Mouse (Mus musculus) liver, embryonic 13.5 days (tissue): Measurements from ENCODE around the gene Ptprs. TPM values are rescaled to one million over a fixed set of nuclear protein-coding genes. Genes with fewer than 3 reads are reported as not detected.

Source experiments
- ATAC-seq: fragments of 200-750 bp; cut with Nextera tagmentation; 2 replicates; pipeline ENCODE4 v1.8.0; 2017; ENCODE audit warnings: low read depth, mild to moderate bottlenecking, moderate number of reproducible peaks, moderate library complexity
- DNase-seq: peaks from one replicate; pipeline ENCODE4 v3.0.0; 2022
- H3K27ac ChIP-seq: fragments of 300-500 bp; sonication (generic); 2 replicates; pipeline ENCODE4 v1.5.1; 2015; ENCODE audit warnings: moderate library complexity, mild to moderate bottlenecking, inconsistent platforms
- H3K27me3 ChIP-seq: fragments of 300-500 bp; sonication (generic); 2 replicates; pipeline ENCODE4 v1.6.1; 2015; ENCODE audit warnings: mild to moderate bottlenecking, inconsistent platforms
- H3K36me3 ChIP-seq: fragments of 300-500 bp; sonication (generic); 2 replicates; pipeline ENCODE4 v1.6.1; 2015; ENCODE audit warnings: mild to moderate bottlenecking, inconsistent platforms
- H3K4me1 ChIP-seq: fragments of 300-500 bp; sonication (generic); replicated peaks from 2 replicates; pipeline ENCODE4 v1.6.1; 2015; ENCODE audit warnings: inconsistent platforms
- H3K4me2 ChIP-seq: fragments of 300-500 bp; sonication (generic); 2 replicates; pipeline ENCODE4 v1.6.1; 2015; ENCODE audit warnings: inconsistent platforms, mild to moderate bottlenecking, moderate library complexity
- H3K4me3 ChIP-seq: fragments of 300-500 bp; sonication (generic); replicated peaks from 2 replicates; pipeline ENCODE4 v1.5.1; 2015; ENCODE audit warnings: mild to moderate bottlenecking, inconsistent platforms
- H3K9ac ChIP-seq: fragments of 300-500 bp; sonication (generic); 2 replicates; pipeline ENCODE4 v1.6.1; 2015; ENCODE audit warnings: mild to moderate bottlenecking, inconsistent platforms
- H3K9me3 ChIP-seq: fragments of 300-500 bp; sonication (generic); replicated peaks from 2 replicates; pipeline ENCODE4 v1.6.1; 2016; ENCODE audit warnings: inconsistent platforms
- WGBS: fragments of 180-500 bp; shearing (Covaris S2); methylation state at CpG from one replicate; pipeline ENCODE4 v1.1.7; 2015; ENCODE audit not compliant: insufficient replicate concordance; 5-methylcytosine and 5-hydroxymethylcytosine counted together
- polyA plus RNA-seq: library from polyadenylated mRNA; unstranded; fragments of >200 nt; fragmentation: Nextera tagmentation; extraction: Ambion mirVana; gene quantifications from 2 replicates; pipeline ENCODE4 v1.2.1, GENCODE M21; 2015

Ptprs gene
- polyA plus RNA-seq, 1 experiment from 2014 or later, result 6.2 TPM

- peaks cover 18% of the 10 kb centered on the region; the same call in 1 of the 2 replicates for H3K36me3 ChIP-seq
- no peak overlapping the region for H3K4me2 ChIP-seq
- H3K4me1 ChIP-seq, result peaks cover 16% of the 10 kb centered on the region
- no peak for DNase-seq
- H3K27ac ChIP-seq, result no peak overlapping the region
- 78% methylated on average over 14 of the region's 14 CpGs for WGBS
- H3K27me3 ChIP-seq, result no peaks in the 10 kb centered on the region
- no peak for ATAC-seq
- H3K4me3 ChIP-seq, result no peak overlapping the region
- H3K9ac ChIP-seq, result no peak overlapping the region
- no peaks in the 10 kb centered on the region for H3K9me3 ChIP-seq
Observed at GRCm38 (mm10) chr17:56445397-56445796, 30.9 kb downstream of the Ptprs start.

- Histone ChIP-seq H3K36me3 (peaks cover 16% of the 10 kb centered on the region; the same call in 1 of the 2 replicates), H3K27me3 (no peaks in the 10 kb centered on the region), H3K9ac (no peak overlapping the region), H3K9me3 (no peaks in the 10 kb centered on the region), H3K4me1 (peaks cover 16% of the 10 kb centered on the region), H3K27ac (no peak overlapping the region), H3K4me3 (no peak overlapping the region), H3K4me2 (no peak overlapping the region)
- ATAC-seq (no peak), DNase-seq (no peak)
- 66% methylated on average over 3 of the region's 3 CpGs for WGBS
Observed at GRCm38 (mm10) chr17:56444771-56445170, 31.5 kb downstream of the Ptprs start.

GRCm38 (mm10) chr17:56443341-56443795 is 32.9 kb downstream of the Ptprs start:
- DNase-seq, result no peak
- H3K27ac ChIP-seq, result peak overlapping the region; percentile 23; the same call in 1 of the 2 replicates

GRCm38 (mm10) chr17:56442316-56442715 is 34.0 kb downstream of the Ptprs start:
- no peak overlapping the region for H3K9ac ChIP-seq
- no peaks in the 10 kb centered on the region for H3K27me3 ChIP-seq
- ATAC-seq, result no peak
- no peak for DNase-seq
- no peak overlapping the region for H3K4me3 ChIP-seq
- peaks cover 13% of the 10 kb centered on the region for H3K36me3 ChIP-seq
- H3K27ac ChIP-seq, result no peak overlapping the region
- H3K4me1 ChIP-seq, result peaks cover 16% of the 10 kb centered on the region
- H3K9me3 ChIP-seq, result no peaks in the 10 kb centered on the region
- 65% methylated on average over 6 of the region's 6 CpGs for WGBS
- H3K4me2 ChIP-seq, result no peak overlapping the region

More at GRCm38 (mm10) chr17:56443341-56443795, 32.9 kb downstream of the Ptprs start:
- H3K4me1 ChIP-seq, result peaks cover 16% of the 10 kb centered on the region
- no peaks in the 10 kb centered on the region for H3K9me3 ChIP-seq
- no peak overlapping the region for H3K9ac ChIP-seq
- H3K27me3 ChIP-seq, result no peaks in the 10 kb centered on the region
- WGBS, result 28% methylated on average over 5 of the region's 5 CpGs
- ATAC-seq, result no peak
- H3K4me2 ChIP-seq, result no peak overlapping the region
- peaks cover 9% of the 10 kb centered on the region; the same call in 1 of the 2 replicates for H3K36me3 ChIP-seq
- H3K4me3 ChIP-seq, result no peak overlapping the region

GRCm38 (mm10) chr17:56439731-56440460 is 36.4 kb downstream of the Ptprs start:
- Histone ChIP-seq H3K27me3 (no peaks in the 10 kb centered on the region), H3K4me3 (no peak overlapping the region), H3K9ac (no peak overlapping the region), H3K27ac (no peak overlapping the region), H3K9me3 (no peaks in the 10 kb centered on the region; the same call in 1 of the 2 replicates), H3K4me2 (no peak overlapping the region), H3K4me1 (peaks cover 16% of the 10 kb centered on the region), H3K36me3 (peaks cover 31% of the 10 kb centered on the region)
- WGBS, result 69% methylated on average over 15 of the region's 15 CpGs
- no peak for ATAC-seq
- no peak for DNase-seq

GRCm38 (mm10) chr17:56431582-56431981 is 44.7 kb downstream of the Ptprs start:
- ATAC-seq (no peak), DNase-seq (no peak)
- Histone ChIP-seq H3K4me1 (no peaks in the 10 kb centered on the region; the same call in 1 of the 2 replicates), H3K9me3 (no peaks in the 10 kb centered on the region), H3K9ac (no peak overlapping the region), H3K4me2 (no peak overlapping the region), H3K27me3 (peaks cover 10% of the 10 kb centered on the region; the same call in 1 of the 2 replicates), H3K36me3 (peaks cover 23% of the 10 kb centered on the region), H3K4me3 (no peak overlapping the region), H3K27ac (no peak overlapping the region)
- 70% methylated on average over 3 of the region's 3 CpGs for WGBS

GRCm38 (mm10) chr17:56427857-56428256 is 48.4 kb downstream of the Ptprs start:
- WGBS, result 68% methylated on average over 28 of the region's 28 CpGs
- no peaks in the 10 kb centered on the region for H3K9me3 ChIP-seq
- peaks cover 39% of the 10 kb centered on the region for H3K27me3 ChIP-seq
- H3K36me3 ChIP-seq, result peaks cover 18% of the 10 kb centered on the region
- no peak for ATAC-seq
- no peak overlapping the region for H3K9ac ChIP-seq
- H3K4me2 ChIP-seq, result no peak overlapping the region
- no peak overlapping the region for H3K27ac ChIP-seq
- H3K4me1 ChIP-seq, result peaks cover 18% of the 10 kb centered on the region
- no peak overlapping the region for H3K4me3 ChIP-seq
- DNase-seq, result no peak

- peak overlapping the region; percentile 87 for H3K4me2 ChIP-seq
- H3K27me3 ChIP-seq, result peaks cover 39% of the 10 kb centered on the region
- H3K27ac ChIP-seq, result no peak overlapping the region
- H3K9ac ChIP-seq, result peak overlapping the region; percentile 61
- peaks cover 18% of the 10 kb centered on the region for H3K4me1 ChIP-seq
- peak overlapping the region; percentile 58 for H3K4me3 ChIP-seq
- WGBS, result 21% methylated on average over 3 of the region's 3 CpGs
- peaks cover 29% of the 10 kb centered on the region for H3K36me3 ChIP-seq
- DNase-seq, result no peak
- H3K9me3 ChIP-seq, result no peaks in the 10 kb centered on the region
- ATAC-seq, result no peak; the same call in 1 of the 2 replicates
Observed at GRCm38 (mm10) chr17:56425941-56426340, 50.3 kb downstream of the Ptprs start.

GRCm38 (mm10) chr17:56425584-56425914 is 50.7 kb downstream of the Ptprs start:
- H3K4me3 ChIP-seq, result peak overlapping the region; percentile 58
- no peaks in the 10 kb centered on the region for H3K9me3 ChIP-seq
- peaks cover 29% of the 10 kb centered on the region for H3K36me3 ChIP-seq
- peak; percentile 43 for DNase-seq
- no peak overlapping the region for H3K27ac ChIP-seq
- 1% methylated on average over 47 of the region's 47 CpGs for WGBS
- peaks cover 18% of the 10 kb centered on the region for H3K4me1 ChIP-seq
- peak overlapping the region; percentile 87 for H3K4me2 ChIP-seq
- ATAC-seq, result peak; percentile 52
- H3K27me3 ChIP-seq, result peaks cover 39% of the 10 kb centered on the region
- H3K9ac ChIP-seq, result peak overlapping the region; percentile 61

- peaks cover 39% of the 10 kb centered on the region for H3K27me3 ChIP-seq
- DNase-seq (peak; percentile 32), ATAC-seq (peak; percentile 57)
- no peak overlapping the region for H3K27ac ChIP-seq
- H3K9ac ChIP-seq, result peak overlapping the region; percentile 61
- no peaks in the 10 kb centered on the region for H3K9me3 ChIP-seq
- H3K4me3 ChIP-seq, result peak overlapping the region; percentile 58
- peaks cover 35% of the 10 kb centered on the region for H3K36me3 ChIP-seq
- WGBS, result 8% methylated on average over 74 of the region's 77 CpGs
- peak overlapping the region; percentile 87 for H3K4me2 ChIP-seq
- peaks cover 18% of the 10 kb centered on the region for H3K4me1 ChIP-seq
Observed at GRCm38 (mm10) chr17:56424726-56425583, 51.3 kb downstream of the Ptprs start.

GRCm38 (mm10) chr17:56420022-56420421 is 56.3 kb downstream of the Ptprs start:
- Histone ChIP-seq H3K27ac (no peak overlapping the region), H3K4me1 (peaks cover 4% of the 10 kb centered on the region), H3K9me3 (no peaks in the 10 kb centered on the region), H3K4me2 (no peak overlapping the region), H3K27me3 (peaks cover 13% of the 10 kb centered on the region), H3K4me3 (no peak overlapping the region), H3K9ac (no peak overlapping the region), H3K36me3 (peaks cover 62% of the 10 kb centered on the region)
- ATAC-seq (no peak), DNase-seq (no peak)
- 89% methylated on average over 2 of the region's 2 CpGs for WGBS
